Comparison of ENCODE assay signal across 8 mouse cellular contexts in genomic region chr8:95175808-95176207, GRCm38 (mm10). TPM values are rescaled to one million over a fixed set of nuclear protein-coding genes. Genes with fewer than 3 reads are reported as not detected.
DNase-seq lines count a peak whose midpoint lies in the region; ATAC-seq lines count a peak whose summit lies in the region.

No protein-coding gene starts in this region.

- no peak for ATAC-seq in cerebellum, adult (ENCODE audit: insufficient number of reproducible peaks, low FRiP score, low TSS enrichment)
- peak; percentile 82 for ATAC-seq in embryonic facial prominence, embryonic 14.5 days (ENCODE audit: low read depth)
- peak; percentile 92 for ATAC-seq in neural tube, embryonic 12.5 days (ENCODE audit: low FRiP score, low read depth)
- no peak for ATAC-seq in intestine, embryonic 16.5 days

- peak overlapping the region; percentile 63; the same call in 1 of the 2 replicates for H3K27ac ChIP-seq in embryonic facial prominence, embryonic 14.5 days (replicated peaks; ENCODE audit: low read depth, low read length)
- H3K27ac ChIP-seq in neural tube, embryonic 12.5 days, result peak overlapping the region; percentile 50; the same call in 1 of the 2 replicates
- no peak overlapping the region for H3K27ac ChIP-seq in intestine, embryonic 16.5 days (ENCODE audit: low read length)

- H3K27me3 ChIP-seq in embryonic facial prominence, embryonic 14.5 days (replicated peaks; ENCODE audit: control insufficient read depth, insufficient read depth, low read length), result no peaks in the 10 kb centered on the region
- no peaks in the 10 kb centered on the region for H3K27me3 ChIP-seq in neural tube, embryonic 12.5 days (replicated peaks)
- no peaks in the 10 kb centered on the region for H3K27me3 ChIP-seq in intestine, embryonic 16.5 days (replicated peaks; ENCODE audit: control insufficient read depth, insufficient read depth, low read length)

- H3K36me3 ChIP-seq in embryonic facial prominence, embryonic 14.5 days (ENCODE audit: control insufficient read depth, insufficient read depth, low read length), result no peaks in the 10 kb centered on the region
- no peaks in the 10 kb centered on the region for H3K36me3 ChIP-seq in neural tube, embryonic 12.5 days
- H3K36me3 ChIP-seq in intestine, embryonic 16.5 days (ENCODE audit: control insufficient read depth, insufficient read depth, low read length), result no peaks in the 10 kb centered on the region

- 48% methylated on average over 18 of the region's 18 CpGs for WGBS in embryonic facial prominence, embryonic 14.5 days
- WGBS in neural tube, embryonic 12.5 days, result 51% methylated on average over 18 of the region's 18 CpGs
- WGBS in intestine, embryonic 16.5 days, result 48% methylated on average over 18 of the region's 18 CpGs

- peak; percentile 4 for DNase-seq in cerebellum, adult 11 months
- DNase-seq in embryonic facial prominence, embryonic 14.5 days (ENCODE audit: low spot score), result peak; percentile 67
- DNase-seq in layer of hippocampus, postnatal 14 days (ENCODE audit: low spot score in 2 of 2), result peak; percentile 56 to 62
- DNase-seq in heart, postnatal 36 days, result no peak
- DNase-seq in embryo, embryonic 10 days (ENCODE audit: low spot score), result no peak

- intact Hi-C loops in heart, postnatal 36 days (cut with DNase I), result no loop called here

- H3K4me1 ChIP-seq in embryonic facial prominence, embryonic 14.5 days (ENCODE audit: control insufficient read depth, insufficient read depth, low read length), result no peaks in the 10 kb centered on the region
- H3K4me1 ChIP-seq in neural tube, embryonic 12.5 days, result peaks cover 12% of the 10 kb centered on the region; the same call in 1 of the 2 replicates
- no peaks in the 10 kb centered on the region for H3K4me1 ChIP-seq in intestine, embryonic 16.5 days (ENCODE audit: control insufficient read depth, insufficient read depth, low read length)

- H3K9me3 ChIP-seq in embryonic facial prominence, embryonic 14.5 days (ENCODE audit: control insufficient read depth, low read length), result no peaks in the 10 kb centered on the region
- no peaks in the 10 kb centered on the region for H3K9me3 ChIP-seq in neural tube, embryonic 12.5 days
- H3K9me3 ChIP-seq in intestine, embryonic 16.5 days (ENCODE audit: control insufficient read depth, low read length), result no peaks in the 10 kb centered on the region

- no peak overlapping the region for H3K9ac ChIP-seq in embryonic facial prominence, embryonic 14.5 days (ENCODE audit: low read depth, low read length)
- no peak overlapping the region for H3K9ac ChIP-seq in neural tube, embryonic 12.5 days
- H3K9ac ChIP-seq in intestine, embryonic 16.5 days (ENCODE audit: low read depth, low read length), result no peak overlapping the region

- H3K4me2 ChIP-seq in embryonic facial prominence, embryonic 14.5 days (ENCODE audit: low read depth, low read length), result no peak overlapping the region
- peak overlapping the region; percentile 20; the same call in 1 of the 2 replicates for H3K4me2 ChIP-seq in neural tube, embryonic 12.5 days (replicated peaks)
- no peak overlapping the region for H3K4me2 ChIP-seq in intestine, embryonic 16.5 days (ENCODE audit: low read depth, low read length)

- no peak overlapping the region for H3K4me3 ChIP-seq in embryonic facial prominence, embryonic 14.5 days (ENCODE audit: low read depth, low read length)
- H3K4me3 ChIP-seq in neural tube, embryonic 12.5 days, result no peak overlapping the region
- no peak overlapping the region for H3K4me3 ChIP-seq in intestine, embryonic 16.5 days (ENCODE audit: low read length)

RNA-seq across cellular contexts. Expression of gene Kifc3, which starts 26.8 kb away (rescaled TPM):
- polyA plus RNA-seq in embryonic facial prominence, embryonic 14.5 days (2014; fragmentation: Nextera tagmentation; extraction: Ambion mirVana), result 13.4 and 13.6 TPM in 2 replicates
- 10 to 100 TPM; 59.0 to 60.2 TPM for total RNA-seq in layer of hippocampus, postnatal 14 days (2021)
- 12.8 and 15.0 TPM in 2 replicates for polyA plus RNA-seq in neural tube, embryonic 12.5 days (2016; fragmentation: Nextera tagmentation; extraction: Ambion mirVana)
- 23.4 and 30.9 TPM in 2 replicates for polyA plus RNA-seq in intestine, embryonic 16.5 days (2015; fragmentation: Nextera tagmentation; extraction: Ambion mirVana)
- 10 to 100 TPM; 65.4 to 71.2 TPM for total RNA-seq in heart, postnatal 36 days (2021)

Comparison
In these comparisons a context has a peak if more than half of its experiments do, and no peak if none do; other contexts are left out.
1. DNase-seq: peak in cerebellum, adult 11 months (single experiment), embryonic facial prominence, embryonic 14.5 days (single experiment) and layer of hippocampus, postnatal 14 days (2 of 2); none in heart, postnatal 36 days (0 of 2) and embryo, embryonic 10 days (single experiment).
2. ATAC-seq: peak in embryonic facial prominence, embryonic 14.5 days (single experiment) and neural tube, embryonic 12.5 days (single experiment); none in cerebellum, adult (single experiment) and intestine, embryonic 16.5 days (single experiment).